Mouse (Mus musculus) cerebellum, adult 11 months (tissue): ENCODE measurements around the gene Inpp4b.
"Not testable (repeated sequence)": the region's sequence is repeated elsewhere in the genome, so short reads cannot be mapped to it uniquely, and the experiment has no call there.

Experiments
- DNase-seq: peaks from one replicate; pipeline ENCODE4 v3.0.0; 2022

Gene Inpp4b

GRCm38 (mm10) chr8:82054030-82054429 is 711.7 kb downstream of the Inpp4b start:
- no peak for DNase-seq

- no peak for DNase-seq
Observed at GRCm38 (mm10) chr8:82067619-82068018, 725.3 kb downstream of the Inpp4b start.

- DNase-seq, result no peak
Observed at GRCm38 (mm10) chr8:82079267-82079666, 736.9 kb downstream of the Inpp4b start.

GRCm38 (mm10) chr8:82086631-82087030 is 744.3 kb downstream of the Inpp4b start:
- not testable (repeated sequence) for DNase-seq

GRCm38 (mm10) chr8:82090901-82091300 is 748.5 kb downstream of the Inpp4b start:
- no peak for DNase-seq

GRCm38 (mm10) chr8:82093274-82093673 is 750.9 kb downstream of the Inpp4b start:
- DNase-seq, result no peak

GRCm38 (mm10) chr8:82104560-82104959 is 762.2 kb downstream of the Inpp4b start:
- DNase-seq, result no peak

GRCm38 (mm10) chr8:82106131-82106530 is 763.8 kb downstream of the Inpp4b start:
- no peak for DNase-seq

GRCm38 (mm10) chr8:82150272-82150671 is 807.9 kb downstream of the Inpp4b start:
- no peak for DNase-seq

- no peak for DNase-seq
Observed at GRCm38 (mm10) chr8:82157928-82158327, 815.6 kb downstream of the Inpp4b start.
